Mouse (Mus musculus) E14TG2a.4 (cell line): ENCODE data around the gene Inka2.

Experiments
- CTCF ChIP-seq: conservative IDR thresholded peaks from 2 replicates; pipeline ENCODE4 v1.5.1; 2014; ENCODE audit warnings: low read length
- NANOG ChIP-seq: IDR thresholded peaks from 2 replicates; pipeline ENCODE4 v1.6.1; 2014; ENCODE audit warnings: borderline replicate concordance, low read length, mixed read lengths
- POU5F1 ChIP-seq: IDR thresholded peaks from 2 replicates; pipeline ENCODE4 v1.6.1; 2014; ENCODE audit warnings: low read length, borderline replicate concordance

GRCm38 (mm10) chr3:105757323-105758083, 53.1 kb downstream of the Inka2 start:
- TF ChIP-seq CTCF (no peak), NANOG (no peak), POU5F1 (no peak)
